Mouse (Mus musculus) spleen, postnatal 4 days (tissue): ENCODE measurements around the gene Btla.
A peak's percentile ranks its signal among the peaks of the same experiment; 100 is the strongest.

ENCODE experiments used
- DNase-seq, 2 experiments: peaks; one replicate each; pipeline ENCODE4 v3.0.0; 2022; ENCODE audit warnings: low spot score in 2 of 2

Btla gene

DNA sequence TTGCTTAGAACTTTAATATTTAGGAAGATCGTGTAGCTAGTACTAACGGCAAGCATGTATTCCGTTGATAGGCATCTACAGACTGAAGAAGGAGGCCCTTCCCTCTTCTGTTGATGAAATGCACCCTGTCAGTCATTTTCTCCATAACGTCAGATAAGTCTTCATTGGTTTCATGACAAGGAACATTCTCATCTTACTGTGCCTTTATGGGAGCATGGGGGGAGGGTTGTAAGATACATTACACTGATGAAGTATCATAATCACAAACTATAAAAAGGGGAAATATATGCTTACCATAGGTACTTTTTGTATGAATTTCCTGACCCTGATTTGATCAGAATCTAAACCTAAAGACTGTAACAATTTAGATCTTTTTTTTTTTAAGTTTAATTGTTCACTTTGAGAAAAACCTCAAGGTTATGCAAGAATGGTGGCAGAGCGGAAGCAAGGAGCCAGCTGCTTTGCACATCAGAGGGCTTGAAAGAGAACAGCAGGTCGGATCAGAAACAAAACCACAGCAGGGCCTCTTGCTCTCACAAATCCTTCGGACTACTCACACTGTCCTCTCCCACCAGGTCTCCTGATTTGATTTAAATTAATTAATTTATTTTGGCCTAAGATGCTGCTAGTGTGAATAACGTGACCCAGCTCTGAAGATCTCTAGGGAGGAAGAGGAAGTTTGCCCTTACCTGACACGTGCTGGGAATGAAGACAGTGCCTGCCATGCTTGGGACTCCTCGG lies at the start of gene Btla:
Gene Btla, plus strand, starts transcription at position 668 of the 741 bp plus-strand sequence.
- DNase-seq: peak in 1 of 2 experiments; percentile 28

DNA sequence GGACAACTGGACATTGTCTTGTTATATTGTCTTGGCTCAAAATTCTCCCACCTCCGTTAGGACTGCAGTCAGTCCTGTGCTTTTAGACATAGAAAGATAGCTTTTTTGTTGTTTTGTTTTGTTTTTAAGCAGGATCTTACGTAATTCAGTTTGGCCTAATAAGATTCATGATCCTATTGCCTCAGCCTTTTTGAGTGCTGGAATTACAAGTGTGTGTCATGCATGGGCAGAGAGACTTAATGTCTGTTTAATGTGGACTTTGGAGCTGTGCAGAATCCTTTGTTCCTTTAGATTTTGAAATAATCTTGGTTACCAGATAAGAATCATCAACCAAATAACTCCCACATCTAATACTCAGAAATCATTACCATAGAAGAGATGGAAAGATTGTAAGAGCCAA lies 45.6 kb upstream of the Btla start:
- no peak for DNase-seq

DNA sequence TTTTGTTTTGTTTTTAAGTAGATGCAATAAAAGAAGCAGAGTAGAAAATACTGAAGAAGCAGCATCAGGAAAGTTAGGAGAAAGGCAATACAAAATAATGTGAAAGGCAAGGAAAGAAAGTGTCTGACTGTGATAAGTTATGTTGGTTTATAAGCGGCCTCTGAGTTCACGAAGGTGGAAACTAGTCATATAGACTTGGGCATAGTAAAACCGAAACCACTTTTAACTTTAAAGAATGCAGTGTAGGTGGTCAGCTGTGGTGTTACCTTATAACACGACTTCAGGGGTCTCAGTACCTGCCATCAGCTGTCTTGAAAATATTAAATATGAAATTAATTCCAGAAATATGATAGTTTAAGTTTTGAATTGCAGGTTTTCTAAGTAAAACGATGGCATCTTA lies 42.3 kb upstream of the Btla start:
- DNase-seq: no peak

DNA sequence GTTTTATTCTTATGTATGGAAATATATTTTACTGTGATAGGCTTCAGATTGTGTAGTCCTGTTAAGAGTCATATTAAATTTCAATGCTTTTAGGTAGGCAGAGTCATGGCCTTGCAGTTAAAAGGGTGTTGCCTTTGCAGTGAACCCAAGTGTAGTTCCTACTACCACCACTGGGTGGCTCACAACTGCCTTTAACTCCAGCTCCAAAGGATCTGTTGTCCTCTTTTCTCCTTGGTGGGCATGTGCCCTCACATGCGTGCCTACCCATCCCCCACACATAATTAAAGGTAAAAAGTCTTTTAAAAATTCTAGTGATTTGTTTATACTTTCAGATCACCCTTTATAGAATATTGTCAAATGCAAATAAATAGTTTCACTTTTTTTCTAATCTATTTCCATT lies 31.5 kb upstream of the Btla start:
- peak; percentile 63 to 86 for DNase-seq

DNA sequence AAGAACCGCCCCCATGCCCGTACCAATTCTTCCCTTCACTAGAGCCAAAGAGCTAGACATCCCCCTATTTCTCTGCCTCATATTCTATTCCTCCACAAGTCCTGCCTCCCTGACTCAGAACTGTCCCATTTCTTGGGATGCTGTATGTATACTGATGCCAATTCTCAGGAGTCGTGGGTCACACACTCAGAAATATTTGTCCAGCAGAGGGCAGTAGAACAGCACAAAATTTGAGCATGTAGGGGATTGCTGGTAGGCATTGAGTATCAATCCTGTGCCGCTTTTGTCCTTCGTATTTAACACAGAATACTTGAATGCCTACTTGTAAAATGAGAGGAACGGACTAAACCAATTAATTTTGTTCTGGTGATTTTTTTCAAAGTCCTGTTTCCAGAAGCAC lies 27.3 kb upstream of the Btla start:
- DNase-seq: peak; percentile 41 to 68

DNA sequence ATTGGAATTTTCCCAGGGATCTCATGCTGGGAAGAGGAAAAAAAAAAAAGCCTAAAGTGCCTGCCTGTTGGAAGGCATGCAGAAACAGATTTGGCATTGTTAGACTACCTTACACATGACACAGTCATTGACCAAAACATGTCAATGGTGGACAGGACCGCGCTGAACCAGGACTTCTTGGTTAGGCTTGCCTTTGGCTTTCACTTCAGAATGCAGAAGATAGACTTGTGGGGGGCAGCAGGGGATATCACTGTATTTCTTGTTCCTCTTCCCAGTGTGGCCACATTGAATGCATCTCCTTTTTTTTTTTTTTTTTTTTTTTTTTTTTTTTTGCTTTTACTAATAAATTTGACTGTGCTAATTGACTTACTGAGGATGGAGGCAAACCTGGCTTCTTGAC lies 22.7 kb upstream of the Btla start:
- no peak for DNase-seq

DNA sequence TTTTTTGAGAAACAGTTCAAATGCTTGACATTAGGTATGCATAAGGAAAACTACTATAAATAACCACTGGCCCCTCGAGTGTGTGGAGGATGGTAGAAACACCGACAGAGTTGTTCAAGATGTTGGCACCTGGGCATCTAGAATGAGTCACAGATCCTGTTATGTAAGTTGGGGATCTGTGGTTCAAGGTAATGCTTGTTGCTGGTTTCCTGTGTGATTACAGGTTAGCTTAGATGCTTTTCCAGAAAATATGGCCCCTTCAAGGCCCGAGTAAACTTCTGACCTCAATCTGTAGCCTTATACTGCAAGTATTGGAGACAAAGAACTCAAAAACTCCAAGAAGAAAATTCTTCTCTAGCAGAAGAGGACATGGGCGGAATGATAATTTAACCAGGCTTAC lies 19.7 kb upstream of the Btla start:
- no peak for DNase-seq

DNA sequence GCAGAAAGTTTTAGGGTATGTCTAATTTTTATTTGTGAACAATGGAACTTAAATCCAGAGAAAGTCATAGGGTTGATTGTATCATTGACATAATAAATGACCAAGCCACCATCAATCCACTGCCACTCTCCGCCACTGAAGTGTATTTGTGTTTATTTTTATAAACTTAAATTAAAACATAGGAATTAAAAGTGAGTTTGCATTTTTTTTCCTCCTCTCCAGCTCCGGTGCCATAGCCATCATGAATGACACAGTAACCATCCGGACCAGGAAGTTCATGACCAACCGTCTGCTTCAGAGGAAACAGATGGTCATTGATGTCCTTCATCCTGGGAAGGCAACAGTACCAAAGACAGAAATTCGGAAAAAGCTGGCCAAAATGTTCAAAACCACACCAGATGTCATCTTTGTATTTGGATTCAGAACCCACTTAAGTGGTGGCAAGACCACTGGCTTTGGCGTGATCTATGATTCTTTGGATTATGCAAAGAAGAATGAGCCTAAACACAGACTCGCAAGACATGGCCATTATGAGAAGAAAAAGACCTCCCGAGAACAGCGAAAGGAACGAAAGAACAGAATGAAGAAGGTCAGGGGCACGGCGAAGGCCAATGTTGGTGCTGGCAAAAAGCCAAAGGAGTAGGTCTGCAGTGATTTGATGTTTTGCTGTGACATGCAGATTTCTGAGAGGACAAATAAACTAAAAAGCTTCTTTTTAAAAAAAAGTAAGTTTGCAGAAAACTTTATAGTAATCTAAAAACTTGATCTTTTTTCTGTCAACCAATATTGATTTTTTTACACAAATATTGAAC lies 19.1 kb upstream of the Btla start:
- no peak for DNase-seq

DNA sequence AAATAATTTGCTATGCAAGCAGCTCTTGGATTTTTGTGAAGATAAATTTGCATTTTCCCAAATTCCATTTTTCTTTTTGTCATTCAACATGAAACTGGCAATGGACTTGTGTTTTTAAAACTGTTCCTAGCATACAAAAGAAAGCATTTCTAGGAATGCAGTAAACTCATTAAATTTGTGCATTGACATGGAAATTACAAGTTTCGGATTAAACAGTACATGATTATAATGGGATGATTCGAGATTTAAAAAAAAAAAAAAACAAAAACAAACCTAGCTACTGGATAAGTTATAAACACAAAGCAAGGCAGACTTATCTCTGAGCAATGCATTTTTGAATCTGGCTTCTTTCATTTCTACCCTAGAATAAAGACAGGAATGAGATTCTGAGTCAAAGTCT lies 2.1 kb upstream of the Btla start:
- DNase-seq: no peak

DNA sequence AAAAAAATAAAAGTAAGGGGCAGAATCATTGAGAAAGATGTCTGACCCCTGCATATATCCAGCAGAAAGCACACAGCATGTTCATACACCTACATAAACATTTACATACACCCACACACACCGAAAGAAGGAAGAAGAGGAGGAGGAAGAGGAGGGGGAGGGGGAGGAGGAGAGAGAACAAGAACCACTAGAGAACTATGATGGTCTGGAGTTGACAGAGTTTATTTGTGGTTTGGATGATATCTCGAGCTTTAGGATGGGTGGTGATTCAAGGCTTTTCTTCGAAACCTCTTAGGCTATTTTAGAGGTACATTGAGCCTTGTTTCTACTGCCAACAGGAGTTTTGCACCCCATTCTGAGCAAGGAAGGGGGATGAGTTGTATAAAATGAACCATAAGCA lies 1.3 kb upstream of the Btla start:
- no peak for DNase-seq

DNA sequence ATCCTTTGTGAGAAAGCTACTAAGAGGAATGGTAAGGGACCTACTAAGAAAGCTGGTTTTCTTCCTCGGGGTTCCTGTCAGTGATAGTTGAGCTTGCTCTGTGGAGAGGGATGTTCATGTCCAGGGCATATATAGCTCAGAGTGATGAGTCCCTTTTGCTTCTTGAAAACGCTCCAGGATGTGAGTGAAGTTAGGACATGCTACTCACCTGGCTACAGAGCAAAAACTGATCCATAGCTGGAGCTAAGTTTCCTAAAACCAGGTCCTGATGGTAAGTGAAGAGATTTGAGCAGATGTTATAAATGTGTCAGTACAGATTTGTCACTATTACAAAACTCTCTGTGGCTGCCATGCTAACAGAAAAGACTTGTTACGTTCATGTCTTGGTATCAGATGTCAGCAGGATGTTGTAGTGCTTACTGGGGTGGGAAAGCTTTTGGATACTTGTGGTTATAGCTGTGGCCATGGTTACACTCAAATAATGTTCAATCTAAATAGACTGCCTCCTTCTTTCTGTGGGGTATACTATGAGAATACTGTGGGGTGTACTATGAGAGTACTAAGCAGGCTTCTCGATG lies 405 bp downstream of the Btla start:
- no peak for DNase-seq

DNA sequence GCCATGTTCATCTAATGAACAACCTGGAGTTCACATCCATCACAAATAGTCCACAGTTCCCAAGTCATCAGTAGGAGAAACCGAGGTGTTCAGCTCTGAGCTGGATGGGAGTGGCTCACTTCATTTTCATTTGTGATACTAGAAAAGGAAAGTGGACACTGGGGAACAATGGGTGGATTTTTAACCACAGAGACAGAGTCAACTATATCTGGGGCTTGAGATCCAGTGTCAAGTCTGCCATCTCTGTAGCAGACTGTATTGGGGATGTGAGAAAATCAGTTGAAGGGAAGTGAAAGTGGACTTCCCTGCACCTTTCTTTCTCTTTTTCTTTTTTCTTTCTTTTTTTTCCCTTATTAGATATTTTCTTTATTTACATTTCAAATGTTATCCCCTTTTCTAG lies 2.9 kb downstream of the Btla start:
- no peak for DNase-seq

DNA sequence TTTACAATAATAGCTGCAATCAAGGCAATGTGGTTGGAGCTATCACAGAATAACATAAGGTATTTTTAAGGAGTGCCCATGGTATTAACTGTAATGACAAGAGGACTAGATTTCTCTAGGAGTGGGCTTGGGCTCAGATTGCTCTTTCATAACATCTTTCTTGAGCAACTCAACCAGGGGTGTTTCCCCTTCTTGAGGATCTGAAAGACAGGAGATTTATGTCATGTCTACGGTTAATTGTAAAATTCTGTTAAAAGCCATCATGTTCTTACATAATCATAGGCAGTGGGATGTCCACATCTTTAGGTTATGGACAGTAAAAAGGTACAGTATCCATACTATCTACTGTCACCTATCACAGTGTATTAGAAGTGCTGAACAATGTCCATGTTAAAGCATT lies 7.2 kb downstream of the Btla start:
- no peak for DNase-seq

DNA sequence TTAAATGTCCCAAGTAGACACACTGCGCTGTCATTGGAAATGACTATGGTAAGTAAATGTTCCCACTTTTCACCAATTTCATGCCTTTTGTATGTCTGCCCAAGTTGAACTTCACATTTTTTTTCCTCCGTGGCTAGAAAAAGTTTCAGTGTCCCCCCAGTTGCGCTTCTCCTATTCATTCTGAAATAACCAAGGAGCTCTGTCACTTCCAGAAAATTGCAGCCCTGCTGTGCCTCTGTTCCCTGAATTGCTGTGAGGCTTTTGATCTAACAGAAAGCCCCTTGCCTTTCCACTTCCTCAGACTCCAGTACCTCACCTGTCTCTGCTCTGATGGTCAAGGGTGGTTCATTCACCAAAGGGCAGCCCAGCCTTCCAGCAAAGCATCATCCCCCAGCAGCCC lies 8.9 kb downstream of the Btla start:
- no peak for DNase-seq

DNA sequence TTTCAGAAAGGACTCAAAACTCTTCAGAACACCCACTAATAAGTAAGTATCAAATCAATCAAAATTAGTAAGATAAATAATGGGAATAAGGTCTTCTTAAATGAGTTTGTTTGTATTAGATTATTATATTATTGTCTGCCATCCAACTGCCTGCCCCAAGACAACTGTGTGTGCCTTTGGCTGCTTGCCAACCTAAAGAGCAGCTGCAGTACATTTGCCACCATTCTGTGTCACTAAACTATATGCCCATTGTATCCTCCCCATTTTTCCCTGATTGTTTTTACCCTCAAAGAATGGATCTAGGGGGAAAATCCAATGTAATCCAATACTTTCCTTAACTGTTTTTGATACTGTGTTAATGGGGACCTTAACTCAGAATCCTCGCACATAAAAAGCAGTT lies 18.6 kb downstream of the Btla start:
- DNase-seq: no peak

DNA sequence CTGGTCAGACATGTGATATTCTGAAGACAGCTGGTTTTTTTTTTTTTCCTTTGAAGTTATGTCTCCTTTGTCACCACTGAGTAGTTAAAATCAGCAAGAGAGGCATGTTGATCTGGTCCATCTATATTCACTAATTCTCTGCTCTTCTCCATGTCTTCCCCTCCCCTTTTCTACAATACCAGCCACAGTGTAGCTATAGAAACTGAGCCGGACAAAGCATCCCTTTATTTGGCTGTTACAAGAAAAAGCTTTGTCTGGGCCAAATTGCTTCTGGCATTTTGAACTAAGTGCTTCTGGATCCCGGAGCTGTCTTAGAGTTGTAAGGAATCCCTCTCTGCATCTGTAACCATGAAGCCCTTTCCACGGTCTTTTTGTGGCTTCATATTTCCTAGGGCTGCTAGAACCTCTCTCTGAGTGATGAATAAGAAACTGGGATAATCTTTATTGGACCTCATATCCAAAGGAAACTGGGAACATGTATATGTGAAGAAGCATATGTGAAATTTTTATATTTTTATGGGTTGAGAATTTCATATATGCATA lies 20.9 kb downstream of the Btla start:
- no peak for DNase-seq

DNA sequence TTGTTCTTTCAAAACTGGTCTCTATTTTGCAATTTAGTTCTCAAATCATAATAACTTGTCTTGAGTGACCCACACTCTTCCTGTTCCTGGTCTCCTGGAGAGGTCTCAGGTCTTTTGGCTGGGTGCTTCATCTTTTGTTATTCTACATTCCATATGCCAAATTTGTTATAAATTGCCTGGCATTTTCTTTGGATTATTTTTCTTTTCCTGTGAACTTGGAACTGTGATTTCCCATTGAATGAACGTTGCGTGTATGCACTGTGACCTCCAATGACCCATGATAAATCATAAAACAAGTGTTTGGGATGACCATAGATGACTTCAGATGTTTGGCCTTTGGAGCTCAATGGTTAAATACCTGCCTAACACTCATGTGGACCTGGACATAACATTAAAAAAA lies 25.6 kb downstream of the Btla start:
- no peak for DNase-seq

DNA sequence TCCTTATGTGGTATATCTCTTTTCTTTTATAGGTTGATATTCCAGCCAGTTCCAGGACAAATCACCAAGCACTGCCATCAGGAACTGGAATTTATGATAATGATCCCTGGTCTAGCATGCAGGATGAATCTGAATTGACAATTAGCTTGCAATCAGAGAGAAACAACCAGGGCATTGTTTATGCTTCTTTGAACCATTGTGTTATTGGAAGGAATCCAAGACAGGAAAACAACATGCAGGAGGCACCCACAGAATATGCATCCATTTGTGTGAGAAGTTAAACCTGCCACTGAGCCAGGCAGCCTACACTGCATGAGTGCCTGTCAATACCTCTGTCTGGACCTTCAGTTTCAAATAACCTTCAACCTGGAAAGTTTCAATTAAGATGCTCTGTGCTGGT lies 26.2 kb downstream of the Btla start:
- no peak for DNase-seq

DNA sequence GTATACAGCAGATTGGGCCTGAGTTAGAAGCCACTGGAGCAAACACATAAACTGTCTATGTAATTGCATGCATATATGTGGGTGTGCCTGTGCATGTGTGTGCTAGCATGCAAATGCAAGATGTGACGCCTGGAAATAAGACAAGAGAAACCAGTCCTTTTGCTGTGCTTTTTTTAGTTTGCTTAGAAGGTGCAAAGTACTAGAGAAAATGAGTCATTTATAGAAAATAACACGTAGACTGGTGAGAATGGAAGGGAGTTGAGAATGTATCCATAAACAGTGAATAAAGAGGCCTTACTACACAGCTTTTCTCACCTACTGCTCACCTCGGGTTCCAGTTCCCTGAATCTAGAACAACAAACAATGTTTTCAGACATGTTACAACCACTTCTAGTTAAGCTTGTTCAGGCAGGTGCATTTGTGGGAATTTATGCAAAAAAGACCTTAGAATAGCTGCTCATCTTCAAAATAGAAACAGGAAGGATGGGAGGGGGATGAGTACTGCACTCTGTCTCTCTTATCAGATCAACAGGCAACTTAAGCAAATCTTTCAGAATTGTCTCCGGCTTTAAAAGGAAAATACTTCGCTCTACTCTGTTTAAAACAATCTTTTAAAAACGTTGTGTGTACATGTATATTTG lies 27.8 kb downstream of the Btla start:
- DNase-seq: no peak

DNA sequence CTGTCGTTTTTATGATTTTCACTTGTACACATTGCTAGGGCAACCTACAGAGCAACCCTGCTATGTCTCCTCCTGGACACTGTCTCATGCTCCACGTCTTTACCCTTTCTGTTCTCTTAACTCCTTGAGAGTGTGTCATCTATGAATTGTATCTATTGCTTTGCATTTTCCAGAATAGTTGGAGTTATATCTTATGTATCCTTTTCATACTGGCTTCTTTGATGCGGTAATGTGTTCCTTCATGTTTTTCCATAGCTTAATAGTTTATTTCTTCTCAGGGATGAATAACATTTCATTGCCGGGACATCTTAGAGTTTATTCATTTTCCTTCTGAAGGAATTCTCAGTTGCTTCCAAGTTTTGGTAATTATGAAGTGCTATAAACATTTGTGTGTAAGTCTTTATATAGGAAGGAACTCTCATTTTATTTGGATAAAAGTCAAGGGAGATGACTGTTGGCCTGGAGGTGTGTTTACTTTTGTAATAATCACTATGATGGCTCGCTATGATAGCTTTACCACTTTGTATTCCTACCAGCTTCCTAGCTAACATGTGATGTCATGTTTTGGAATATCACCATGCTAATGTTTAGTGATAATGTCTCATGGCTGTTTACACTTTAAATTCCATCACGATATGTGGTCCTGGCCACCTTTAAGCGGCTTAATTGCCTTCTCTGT lies 31.2 kb downstream of the Btla start:
- no peak for DNase-seq

DNA sequence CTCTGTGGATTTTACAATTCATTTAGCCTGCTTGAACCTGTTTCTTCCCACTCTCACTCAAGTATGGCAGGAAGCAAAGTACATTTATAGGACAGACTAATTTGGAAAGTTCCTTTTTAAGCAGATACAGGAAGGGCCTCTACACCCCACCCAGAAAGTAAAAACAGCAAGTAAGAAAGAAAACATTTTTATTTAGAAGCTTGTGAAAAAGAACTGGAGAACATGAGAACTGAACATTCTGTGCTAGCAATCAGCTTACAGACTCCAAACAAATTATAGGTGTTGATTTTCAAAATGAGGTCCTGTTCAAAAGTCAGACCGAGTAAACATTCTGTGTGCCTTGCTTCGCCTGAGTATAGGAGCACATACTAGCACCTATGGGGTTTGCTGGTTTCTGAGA lies 32.8 kb downstream of the Btla start:
- no peak for DNase-seq

DNA sequence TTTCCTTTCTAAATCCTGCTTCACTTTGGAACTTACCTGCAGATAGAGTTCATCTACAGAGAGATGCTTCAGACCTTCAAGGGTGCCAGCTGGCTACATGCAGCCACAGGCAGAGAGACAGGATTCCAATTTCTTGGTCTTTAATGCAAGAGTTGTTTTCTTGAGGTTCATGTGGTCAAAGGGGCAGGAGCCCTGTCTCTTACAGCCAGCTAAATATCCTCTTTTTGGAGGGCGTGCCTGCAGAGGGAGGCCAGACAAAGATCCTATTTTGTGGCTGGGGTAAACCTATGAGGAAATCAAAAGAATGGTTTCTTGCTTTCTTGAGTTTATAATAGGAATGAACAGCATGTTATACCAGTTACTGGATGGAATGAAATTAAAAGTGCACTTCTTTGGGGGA lies 33.5 kb downstream of the Btla start:
- DNase-seq: no peak
